13 mouse cellular contexts compared by ENCODE assay signal in the genomic region with DNA sequence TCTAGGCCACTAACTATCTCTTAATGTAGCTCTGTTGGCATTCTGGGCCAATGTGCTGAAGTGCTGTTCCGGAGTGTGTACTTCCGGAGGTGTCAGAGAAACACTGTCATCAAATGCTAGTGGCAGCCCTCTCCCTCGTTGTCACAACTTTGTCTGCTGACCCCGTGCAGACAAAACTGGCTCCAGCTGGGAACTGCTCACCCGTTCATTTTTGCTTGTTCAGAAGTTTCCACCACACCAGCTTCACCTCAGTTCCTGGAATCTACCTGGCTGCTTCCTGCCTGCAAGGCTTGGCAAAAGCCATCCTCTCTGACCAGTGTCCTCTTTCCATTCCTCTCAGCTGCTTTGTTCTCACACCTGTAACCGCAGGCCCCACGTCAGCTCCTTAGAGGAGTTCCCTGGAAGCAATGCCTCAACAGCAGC. TPM values are rescaled to one million over a fixed set of nuclear protein-coding genes. Genes with fewer than 3 reads are reported as not detected.
DNase-seq lines count a peak whose midpoint lies in the region; ATAC-seq and TF ChIP-seq lines count a peak whose summit lies in the region.
"Had no signal": no experiment of that assay in that cellular context is flagged by ENCODE, and none has a peak within 500 bp of the region (broad histone marks: within the 10 kb centered on the region; RNA-seq: fewer than 3 reads in every experiment).

No protein-coding gene starts in this region.

- H3K9ac ChIP-seq in embryonic facial prominence, embryonic 14.5 days (ENCODE audit: low read depth, low read length) = no peak overlapping the region
- H3K9ac ChIP-seq in lung, embryonic 14.5 days = no peak overlapping the region
- no peak overlapping the region for H3K9ac ChIP-seq in stomach, embryonic 16.5 days (ENCODE audit: low read length)
- H3K9ac ChIP-seq: forebrain, postnatal 0 days; hindbrain, embryonic 13.5 days; midbrain, embryonic 12.5 days had no signal

- no peaks in the 10 kb centered on the region for H3K4me1 ChIP-seq in embryonic facial prominence, embryonic 14.5 days (ENCODE audit: control insufficient read depth, insufficient read depth, low read length)
- 0 out of 2 replicates have a peak, but pooled peaks cover 2% of the 10 kb centered on the region for H3K4me1 ChIP-seq in embryonic facial prominence, embryonic 10.5 days
- no peaks in the 10 kb centered on the region for H3K4me1 ChIP-seq in lung, embryonic 14.5 days (ENCODE audit: insufficient read depth)
- H3K4me1 ChIP-seq in stomach, embryonic 16.5 days (ENCODE audit: control insufficient read depth, insufficient read depth, low read length) = no peaks in the 10 kb centered on the region
- H3K4me1 ChIP-seq: hindbrain, embryonic 13.5 days; midbrain, embryonic 12.5 days had no signal

- no peaks in the 10 kb centered on the region for H3K36me3 ChIP-seq in embryonic facial prominence, embryonic 14.5 days (ENCODE audit: control insufficient read depth, insufficient read depth, low read length)
- H3K36me3 ChIP-seq in embryonic facial prominence, embryonic 10.5 days (replicated peaks) = no peaks in the 10 kb centered on the region
- H3K36me3 ChIP-seq in lung, embryonic 14.5 days (ENCODE audit: insufficient read depth) = no peaks in the 10 kb centered on the region
- H3K36me3 ChIP-seq in stomach, embryonic 16.5 days (ENCODE audit: control insufficient read depth, insufficient read depth, low read length) = no peaks in the 10 kb centered on the region
- H3K36me3 ChIP-seq: hindbrain, embryonic 13.5 days; midbrain, embryonic 12.5 days had no signal

- H3K27ac ChIP-seq in embryonic facial prominence, embryonic 14.5 days (replicated peaks; ENCODE audit: low read depth, low read length) = no peak overlapping the region
- no peak overlapping the region for H3K27ac ChIP-seq in embryonic facial prominence, embryonic 10.5 days (replicated peaks)
- H3K27ac ChIP-seq in lung, embryonic 14.5 days (ENCODE audit: low read depth) = 0 out of 2 replicates have a peak overlapping the region, but pooled peaks have one; percentile 15
- peak overlapping the region; percentile 40 for H3K27ac ChIP-seq in stomach, embryonic 16.5 days (ENCODE audit: low read length)
- H3K27ac ChIP-seq: hindbrain, embryonic 13.5 days; midbrain, embryonic 12.5 days had no signal

- no peaks in the 10 kb centered on the region for H3K9me3 ChIP-seq in embryonic facial prominence, embryonic 14.5 days (ENCODE audit: control insufficient read depth, low read length)
- H3K9me3 ChIP-seq in embryonic facial prominence, embryonic 10.5 days = no peaks in the 10 kb centered on the region
- H3K9me3 ChIP-seq in lung, embryonic 14.5 days (ENCODE audit: low read depth, low read length) = no peaks in the 10 kb centered on the region
- H3K9me3 ChIP-seq in stomach, embryonic 16.5 days (replicated peaks; ENCODE audit: control insufficient read depth, low read length) = no peaks in the 10 kb centered on the region
- H3K9me3 ChIP-seq: hindbrain, embryonic 13.5 days; midbrain, embryonic 12.5 days had no signal

- no peak for TF ChIP-seq CTCF in lung, embryonic 14.5 days (IDR thresholded peaks at IDR 0.05; ENCODE audit: low read depth)

- 82% methylated on average over 7 of the region's 7 CpGs for WGBS in embryonic facial prominence, embryonic 14.5 days
- 86% methylated on average over 7 of the region's 7 CpGs for WGBS in embryonic facial prominence, embryonic 10.5 days
- whole genome bisulfite sequencing in lung, embryonic 14.5 days = 51% methylated on average over 7 of the region's 7 CpGs
- WGBS in stomach, embryonic 16.5 days = 70% methylated on average over 7 of the region's 7 CpGs

- no peak for DNase-seq in embryonic facial prominence, embryonic 14.5 days (ENCODE audit: low spot score)
- no peak for DNase-seq in embryonic facial prominence, embryonic 10.5 days (ENCODE audit: low spot score)
- no peak for DNase-seq in lung, embryonic 14.5 days
- no peak for DNase-seq in lung, postnatal 14 days
- peak; percentile 50 to 58 for DNase-seq in heart, postnatal 10 days
- no peak for DNase-seq in left cerebral cortex, adult 8-10 months (ENCODE audit: low spot score in 2 of 2)
- DNase-seq in cerebellum, adult 8-10 months = no peak
- DNase-seq: cerebellum, adult 11-12 months; forebrain, postnatal 0 days; thymus, postnatal 4 days had no signal

- H3K4me3 ChIP-seq in embryonic facial prominence, embryonic 14.5 days (ENCODE audit: low read depth, low read length) = no peak overlapping the region
- H3K4me3 ChIP-seq in embryonic facial prominence, embryonic 10.5 days = no peak overlapping the region
- H3K4me3 ChIP-seq in lung, embryonic 14.5 days (ENCODE audit: low read depth, low read length) = no peak overlapping the region
- no peak overlapping the region for H3K4me3 ChIP-seq in stomach, embryonic 16.5 days (replicated peaks; ENCODE audit: low read length)
- H3K4me3 ChIP-seq: hindbrain, embryonic 13.5 days; midbrain, embryonic 12.5 days had no signal

- no peak overlapping the region for H3K4me2 ChIP-seq in embryonic facial prominence, embryonic 14.5 days (ENCODE audit: low read depth, low read length)
- no peak overlapping the region for H3K4me2 ChIP-seq in lung, embryonic 14.5 days
- H3K4me2 ChIP-seq in stomach, embryonic 16.5 days (ENCODE audit: low read depth, low read length) = no peak overlapping the region
- H3K4me2 ChIP-seq: hindbrain, embryonic 13.5 days; midbrain, embryonic 12.5 days had no signal

- intact Hi-C loops in heart, postnatal 10 days (cut with DNase I) = no loop called here

- H3K27me3 ChIP-seq in embryonic facial prominence, embryonic 14.5 days (replicated peaks; ENCODE audit: control insufficient read depth, insufficient read depth, low read length) = no peaks in the 10 kb centered on the region
- no peaks in the 10 kb centered on the region for H3K27me3 ChIP-seq in embryonic facial prominence, embryonic 10.5 days (replicated peaks; ENCODE audit: low read depth, poor library complexity, severe bottlenecking)
- no peaks in the 10 kb centered on the region for H3K27me3 ChIP-seq in lung, embryonic 14.5 days (ENCODE audit: insufficient read depth, low read length)
- H3K27me3 ChIP-seq in stomach, embryonic 16.5 days (ENCODE audit: control insufficient read depth, insufficient read depth, low read length) = no peaks in the 10 kb centered on the region
- H3K27me3 ChIP-seq: hindbrain, embryonic 13.5 days; midbrain, embryonic 12.5 days had no signal

- 0 out of 2 replicates have a peak, but pooled peaks have one; percentile 30 for ATAC-seq in embryonic facial prominence, embryonic 14.5 days (ENCODE audit: low read depth)
- ATAC-seq in lung, embryonic 14.5 days (ENCODE audit: insufficient read depth) = no peak
- ATAC-seq in stomach, embryonic 16.5 days (ENCODE audit: insufficient read depth, low FRiP score) = peak; percentile 65; the same call in 1 of the 2 replicates
- ATAC-seq: forebrain, postnatal 0 days had no signal

RNA-seq across cellular contexts. Expression of a gene that starts 50.4 kb away (rescaled TPM):
- polyA plus RNA-seq in embryonic facial prominence, embryonic 14.5 days (2014; fragmentation: Nextera tagmentation; extraction: Ambion mirVana) = 51.5 and 54.0 TPM in 2 replicates
- 43.4 and 46.2 TPM in 2 replicates for polyA plus RNA-seq in embryonic facial prominence, embryonic 10.5 days (2016; fragmentation: Nextera tagmentation; extraction: Ambion mirVana)
- polyA plus RNA-seq in lung, embryonic 14.5 days (2014; fragmentation: Nextera tagmentation; extraction: Ambion mirVana) = 47.0 and 48.3 TPM in 2 replicates
- 10 to 100 TPM; 27.3 to 28.3 TPM for total RNA-seq in heart, postnatal 10 days (2021)
- 35.0 and 37.6 TPM in 2 replicates for polyA plus RNA-seq in stomach, embryonic 16.5 days (2015; fragmentation: Nextera tagmentation; extraction: Ambion mirVana)
- total RNA-seq in left cerebral cortex, adult 8-10 months (2022) = 10 to 100 TPM; 22.3 to 30.1 (median 27.6) TPM

Comparison
In these comparisons a context has a peak if more than half of its experiments do, and no peak if none do; other contexts are left out.
1. DNase-seq: peak in heart, postnatal 10 days (2 of 2); none in embryonic facial prominence, embryonic 14.5 days (single experiment), embryonic facial prominence, embryonic 10.5 days (single experiment), lung, embryonic 14.5 days (single experiment), lung, postnatal 14 days (single experiment), left cerebral cortex, adult 8-10 months (0 of 2) and cerebellum, adult 8-10 months (single experiment).
2. H3K27ac ChIP-seq: peak in lung, embryonic 14.5 days (single experiment) and stomach, embryonic 16.5 days (single experiment); none in embryonic facial prominence, embryonic 14.5 days (single experiment) and embryonic facial prominence, embryonic 10.5 days (single experiment).